Mouse (Mus musculus) forebrain, embryonic 11.5 days (tissue): ENCODE data around the gene Noxa1. TPM values are rescaled to one million over a fixed set of nuclear protein-coding genes. Genes with fewer than 3 reads are reported as not detected.

Experiments used
- ATAC-seq: fragments of 200-750 bp; cut with Nextera tagmentation; replicated peaks from 2 replicates; pipeline ENCODE4 v1.8.0; 2017; ENCODE audit warnings: moderate TSS enrichment; ENCODE audit not compliant: low FRiP score
- DNase-seq: peaks from one replicate; pipeline ENCODE4 v3.0.0-alpha.2; 2017; ENCODE audit warnings: low spot score
- H3K27ac ChIP-seq: fragments of 300-500 bp; sonication (generic); 2 replicates; pipeline ENCODE4 v1.5.1; 2014; ENCODE audit warnings: low read depth, low read length
- H3K27me3 ChIP-seq: fragments of 300-500 bp; sonication (generic); 2 replicates; pipeline ENCODE4 v1.6.1; 2014; ENCODE audit warnings: mild to moderate bottlenecking, low read length, mixed read lengths; ENCODE audit not compliant: control insufficient read depth, insufficient read depth
- H3K36me3 ChIP-seq: fragments of 300-500 bp; sonication (generic); 2 replicates; pipeline ENCODE4 v1.6.1; 2014; ENCODE audit warnings: mild to moderate bottlenecking, low read length, moderate library complexity, mixed read lengths; ENCODE audit not compliant: control insufficient read depth, insufficient read depth
- H3K4me1 ChIP-seq: fragments of 300-500 bp; sonication (generic); replicated peaks from 2 replicates; pipeline ENCODE4 v1.6.1; 2014; ENCODE audit warnings: low read length, mixed read lengths; ENCODE audit not compliant: control insufficient read depth, insufficient read depth
- H3K4me2 ChIP-seq: fragments of 300-500 bp; sonication (generic); 2 replicates; pipeline ENCODE4 v1.6.1; 2014; ENCODE audit warnings: low read depth, mild to moderate bottlenecking, low read length, moderate library complexity, mixed read lengths; ENCODE audit not compliant: severe bottlenecking
- H3K4me3 ChIP-seq: fragments of 300-500 bp; sonication (generic); 2 replicates; pipeline ENCODE4 v1.5.1; 2014; ENCODE audit warnings: low read depth, low read length
- H3K9ac ChIP-seq: fragments of 300-500 bp; sonication (generic); 2 replicates; pipeline ENCODE4 v1.6.1; 2014; ENCODE audit warnings: low read length
- H3K9me3 ChIP-seq: fragments of 300-500 bp; sonication (generic); 2 replicates; pipeline ENCODE4 v1.6.1; 2016; ENCODE audit warnings: low read length, mixed read lengths; ENCODE audit not compliant: control insufficient read depth
- WGBS: fragments of 180-500 bp; shearing (Covaris S2); extraction: QIAGEN DNeasy Blood & Tissue Kit; methylation state at CpG from one replicate; pipeline ENCODE4 v1.1.7; 2014; 5-methylcytosine and 5-hydroxymethylcytosine counted together
- microRNA-seq: library from miRNA; unstranded; fragments of <30 nt; microRNA quantifications from one replicate; pipeline ENCODE4, GENCODE M21; 2016; ENCODE audit not compliant: insufficient number of aligned reads
- polyA plus RNA-seq: library from polyadenylated mRNA; unstranded; fragments of >200 nt; fragmentation: Nextera tagmentation; extraction: Ambion mirVana; gene quantifications from 2 replicates; pipeline ENCODE4 v1.2.1, GENCODE M21; 2014

Noxa1 gene
- polyA plus RNA-seq, 1 experiment from 2014 or later = 0.31 TPM

GRCm38 (mm10) chr2:25050921-25051320, 44.0 kb downstream of the Noxa1 start:
- Histone ChIP-seq H3K27ac (no peak overlapping the region), H3K9me3 (no peaks in the 10 kb centered on the region), H3K4me3 (no peak overlapping the region), H3K27me3 (no peaks in the 10 kb centered on the region), H3K4me1 (peaks cover 7% of the 10 kb centered on the region), H3K36me3 (no peaks in the 10 kb centered on the region), H3K4me2 (no peak overlapping the region), H3K9ac (no peak overlapping the region)
- 92% methylated on average over 7 of the region's 7 CpGs for WGBS
- no peak for ATAC-seq
- no peak for DNase-seq

- Histone ChIP-seq H3K27ac (no peak overlapping the region), H3K4me2 (no peak overlapping the region), H3K4me3 (no peak overlapping the region), H3K4me1 (no peaks in the 10 kb centered on the region), H3K9me3 (no peaks in the 10 kb centered on the region), H3K36me3 (no peaks in the 10 kb centered on the region), H3K27me3 (no peaks in the 10 kb centered on the region), H3K9ac (no peak overlapping the region)
- ATAC-seq (no peak), DNase-seq (no peak)
- 87% methylated on average over 5 of the region's 5 CpGs for WGBS
Measured at GRCm38 (mm10) chr2:25040089-25040488, 54.9 kb downstream of the Noxa1 start.

Small RNA genes lying within 50 kb of the gene (microRNA-seq; reads per million reads assigned to microRNA genes)
- gene Gm24328 (not detected), gene Mir7664 (not detected)

Other genes with a start within 250 kb of the Noxa1 start
- 123 and 130 TPM in 2 replicates for gene Ehmt1, start 175.5 kb downstream of the Noxa1 start, polyA plus RNA-seq
- gene Arrdc1, start 159.9 kb downstream of the Noxa1 start, polyA plus RNA-seq = 14.1 and 16.8 TPM in 2 replicates
- 38.2 and 40.1 TPM in 2 replicates for gene Zmynd19, start 145.4 kb downstream of the Noxa1 start, polyA plus RNA-seq
- 32.4 and 34.6 TPM in 2 replicates for gene Dph7, start 132.7 kb downstream of the Noxa1 start, polyA plus RNA-seq
- 130 and 141 TPM in 2 replicates for gene Mrpl41, start 120.1 kb downstream of the Noxa1 start, polyA plus RNA-seq
- gene Pnpla7, start 119.1 kb downstream of the Noxa1 start, polyA plus RNA-seq = 3.3 and 4.5 TPM in 2 replicates
- gene Nsmf, start 40.8 kb downstream of the Noxa1 start, polyA plus RNA-seq = 68.0 and 81.2 TPM in 2 replicates
- not detected in 2 replicates for gene Entpd8, start 14.8 kb downstream of the Noxa1 start, polyA plus RNA-seq
- gene Nrarp, start 85.6 kb upstream of the Noxa1 start, polyA plus RNA-seq = 63.6 and 72.1 TPM in 2 replicates
- 1.3 and 1.5 TPM in 2 replicates for gene Tor4a, start 101.7 kb upstream of the Noxa1 start, polyA plus RNA-seq
- 110 TPM in 2 replicates for gene Nelfb, start 116.3 kb upstream of the Noxa1 start, polyA plus RNA-seq
- gene Stpg3, start 119.5 kb upstream of the Noxa1 start, polyA plus RNA-seq = not detected in 2 replicates
- 0.88 and 1.3 TPM in 2 replicates for gene Fam166a, start 123.6 kb upstream of the Noxa1 start, polyA plus RNA-seq
- 615 and 680 TPM in 2 replicates for gene Tubb4b, start 129.6 kb upstream of the Noxa1 start, polyA plus RNA-seq
- gene Slc34a3, start 139.2 kb upstream of the Noxa1 start, polyA plus RNA-seq = not detected in 2 replicates
- gene Rnf224, start 141.6 kb upstream of the Noxa1 start, polyA plus RNA-seq = not detected in 2 replicates
- 33.0 and 37.6 TPM in 2 replicates for gene Rnf208, start 147.1 kb upstream of the Noxa1 start, polyA plus RNA-seq
- not detected in 2 replicates for gene Cysrt1, start 147.3 kb upstream of the Noxa1 start, polyA plus RNA-seq
- 5.1 and 5.8 TPM in 2 replicates for gene AL732309.1, start 151.7 kb upstream of the Noxa1 start, polyA plus RNA-seq
- gene Tmem203, start 160.3 kb upstream of the Noxa1 start, polyA plus RNA-seq = 13.6 and 15.8 TPM in 2 replicates
- gene Tprn, start 167.5 kb upstream of the Noxa1 start, polyA plus RNA-seq = 4.6 and 7.3 TPM in 2 replicates
- 222 and 238 TPM in 2 replicates for gene Ssna1, start 177.3 kb upstream of the Noxa1 start, polyA plus RNA-seq
- gene Anapc2, start 177.3 kb upstream of the Noxa1 start, polyA plus RNA-seq = 116 and 126 TPM in 2 replicates
- gene Tmem210, start 193.0 kb upstream of the Noxa1 start, polyA plus RNA-seq = not detected in 2 replicates
- gene Lrrc26, start 194.8 kb upstream of the Noxa1 start, polyA plus RNA-seq = not detected in 2 replicates
- gene Grin1, start 224.0 kb upstream of the Noxa1 start, polyA plus RNA-seq = 1.7 and 2.1 TPM in 2 replicates
- gene Man1b1, start 237.2 kb upstream of the Noxa1 start, polyA plus RNA-seq = 75.7 and 77.8 TPM in 2 replicates